Mouse (Mus musculus): ENCODE results near the gene Erc2.
"Not testable (repeated sequence)": the region's sequence is repeated elsewhere in the genome, so short reads cannot be mapped to it uniquely, and the experiment has no call there.

The Erc2 gene

GRCm38 (mm10) chr14:27622176-27622922, at the start of gene Erc2:
TSS of gene Erc2 (plus strand) at chr14:27622428.
- in situ Hi-C loops (cut with MboI; ENCODE audit: low sequenced_read_pairs) = no loop called here

- in situ Hi-C loops (cut with MboI; ENCODE audit: low sequenced_read_pairs) = no loop called here
Observed at GRCm38 (mm10) chr14:27578443-27578842, 43.8 kb upstream of the Erc2 start.

GRCm38 (mm10) chr14:27589616-27590015, 32.6 kb upstream of the Erc2 start:
- in situ Hi-C loops (cut with MboI; ENCODE audit: low sequenced_read_pairs) = not testable (repeated sequence)

GRCm38 (mm10) chr14:27592163-27592562, 30.1 kb upstream of the Erc2 start:
- in situ Hi-C loops (cut with MboI; ENCODE audit: low sequenced_read_pairs) = no loop called here

- in situ Hi-C loops (cut with MboI; ENCODE audit: low sequenced_read_pairs) = no loop called here
Observed at GRCm38 (mm10) chr14:27596265-27596664, 26.0 kb upstream of the Erc2 start.

- in situ Hi-C loops (cut with MboI; ENCODE audit: low sequenced_read_pairs) = no loop called here
Observed at GRCm38 (mm10) chr14:27602136-27602535, 20.1 kb upstream of the Erc2 start.

GRCm38 (mm10) chr14:27607419-27607818, 14.8 kb upstream of the Erc2 start:
- in situ Hi-C loops (cut with MboI; ENCODE audit: low sequenced_read_pairs) = no loop called here

GRCm38 (mm10) chr14:27613766-27614165, 8.5 kb upstream of the Erc2 start:
- in situ Hi-C loops (cut with MboI; ENCODE audit: low sequenced_read_pairs) = no loop called here

- in situ Hi-C loops (cut with MboI; ENCODE audit: low sequenced_read_pairs) = no loop called here
Observed at GRCm38 (mm10) chr14:27617286-27617685, 4.9 kb upstream of the Erc2 start.

GRCm38 (mm10) chr14:27621576-27621975, 652 bp upstream of the Erc2 start:
- in situ Hi-C loops (cut with MboI; ENCODE audit: low sequenced_read_pairs) = no loop called here

- in situ Hi-C loops (cut with MboI; ENCODE audit: low sequenced_read_pairs) = no loop called here
Observed at GRCm38 (mm10) chr14:27622923-27623219, 643 bp downstream of the Erc2 start.

GRCm38 (mm10) chr14:27623368-27623767, 1.1 kb downstream of the Erc2 start:
- in situ Hi-C loops (cut with MboI; ENCODE audit: low sequenced_read_pairs) = no loop called here

GRCm38 (mm10) chr14:27628701-27629100, 6.5 kb downstream of the Erc2 start:
- in situ Hi-C loops (cut with MboI; ENCODE audit: low sequenced_read_pairs) = no loop called here

- in situ Hi-C loops (cut with MboI; ENCODE audit: low sequenced_read_pairs) = no loop called here
Observed at GRCm38 (mm10) chr14:27629369-27630012, 7.3 kb downstream of the Erc2 start.

- in situ Hi-C loops (cut with MboI; ENCODE audit: low sequenced_read_pairs) = no loop called here
Observed at GRCm38 (mm10) chr14:27630973-27631640, 8.9 kb downstream of the Erc2 start.

GRCm38 (mm10) chr14:27634761-27635160, 12.5 kb downstream of the Erc2 start:
- in situ Hi-C loops (cut with MboI; ENCODE audit: low sequenced_read_pairs) = no loop called here

GRCm38 (mm10) chr14:27636556-27636955, 14.3 kb downstream of the Erc2 start:
- in situ Hi-C loops (cut with MboI; ENCODE audit: low sequenced_read_pairs) = no loop called here

GRCm38 (mm10) chr14:27641382-27641781, 19.2 kb downstream of the Erc2 start:
- in situ Hi-C loops (cut with MboI; ENCODE audit: low sequenced_read_pairs) = no loop called here

- in situ Hi-C loops (cut with MboI; ENCODE audit: low sequenced_read_pairs) = no loop called here
Observed at GRCm38 (mm10) chr14:27642981-27643380, 20.8 kb downstream of the Erc2 start.

- in situ Hi-C loops (cut with MboI; ENCODE audit: low sequenced_read_pairs) = no loop called here
Observed at GRCm38 (mm10) chr14:27654670-27655069, 32.4 kb downstream of the Erc2 start.

GRCm38 (mm10) chr14:27658616-27659015, 36.4 kb downstream of the Erc2 start:
- in situ Hi-C loops (cut with MboI; ENCODE audit: low sequenced_read_pairs) = no loop called here

GRCm38 (mm10) chr14:27661466-27661865, 39.2 kb downstream of the Erc2 start:
- in situ Hi-C loops (cut with MboI; ENCODE audit: low sequenced_read_pairs) = no loop called here

All from CH12F3 (cell line).